Mouse (Mus musculus) cerebellum, adult 2 months (tissue): ENCODE results near the gene Usp19.

ENCODE experiments used
- CTCF ChIP-seq: fragments of 200-500 bp; IDR thresholded peaks from 2 replicates; pipeline ENCODE4 v1.5.1; 2011; ENCODE audit warnings: low read depth, mild to moderate bottlenecking, control low read depth, low read length, moderate library complexity, borderline replicate concordance; ENCODE audit not compliant: insufficient read depth
- POLR2A ChIP-seq: fragments of 200-500 bp; IDR thresholded peaks from 2 replicates; pipeline ENCODE4 v1.6.1; 2011; ENCODE audit warnings: low read length, control low read depth, borderline replicate concordance; ENCODE audit not compliant: insufficient read depth

DNA sequence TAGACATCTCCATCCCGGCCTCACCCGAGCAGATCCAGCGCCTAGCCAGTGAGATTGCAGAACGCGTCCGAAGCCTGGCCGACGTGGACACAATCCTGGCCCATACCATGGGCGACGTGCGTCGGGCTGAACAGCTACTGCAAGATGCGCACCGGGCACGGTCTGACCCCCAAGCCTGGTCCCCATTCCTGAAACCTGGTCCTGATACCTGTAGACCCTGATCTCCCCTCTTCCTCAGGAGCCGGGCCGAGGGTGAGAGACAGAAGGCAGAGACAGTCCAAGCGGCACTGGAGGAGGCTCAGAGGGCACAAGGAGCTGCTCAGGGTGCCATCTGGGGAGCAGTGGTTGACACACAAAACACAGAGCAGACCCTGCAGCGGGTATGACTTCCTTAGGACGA is 1.2 kb upstream of the Usp19 start:
- TF ChIP-seq POLR2A (no peak), CTCF (no peak)
